Comparison of ENCODE assay signal across 8 mouse cellular contexts in the genomic region with DNA sequence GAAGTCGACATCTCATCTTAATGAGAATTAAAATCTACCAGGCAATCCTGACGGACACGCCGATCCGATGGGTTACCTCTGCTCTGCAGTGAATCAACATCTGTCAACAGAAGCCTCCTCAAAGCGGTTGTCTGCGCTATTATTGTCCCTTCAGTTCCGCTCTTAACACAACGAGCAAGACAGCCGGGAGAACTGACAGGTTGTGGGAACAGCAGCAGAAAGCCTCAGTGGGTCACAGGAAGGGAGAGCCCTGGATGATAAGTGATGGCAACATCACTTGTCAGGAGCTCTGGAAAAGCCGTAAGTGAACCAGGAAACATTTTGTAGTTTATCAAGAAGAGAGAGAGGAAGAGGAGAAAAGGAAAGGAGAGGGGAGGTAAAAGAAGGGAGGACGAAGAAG. TPM values are rescaled to one million over a fixed set of nuclear protein-coding genes. Genes with fewer than 3 reads are reported as not detected.
DNase-seq lines count a peak whose midpoint lies in the region; ATAC-seq lines count a peak whose summit lies in the region.

No protein-coding gene starts in this region.

- no peaks in the 10 kb centered on the region for H3K36me3 ChIP-seq in heart, embryonic 12.5 days
- H3K36me3 ChIP-seq in heart, embryonic 15.5 days, result no peaks in the 10 kb centered on the region
- H3K36me3 ChIP-seq in liver, embryonic 16.5 days (ENCODE audit: control insufficient read depth, insufficient read depth), result no peaks in the 10 kb centered on the region

- H3K9me3 ChIP-seq in heart, embryonic 12.5 days (replicated peaks), result no peaks in the 10 kb centered on the region
- H3K9me3 ChIP-seq in heart, embryonic 15.5 days (replicated peaks), result no peaks in the 10 kb centered on the region
- H3K9me3 ChIP-seq in liver, embryonic 16.5 days (replicated peaks; ENCODE audit: control insufficient read depth, low read length), result no peaks in the 10 kb centered on the region

- DNase-seq in heart, postnatal 14 days, result no peak
- peak; percentile 27 for DNase-seq in NIH3T3 (ENCODE audit: low read depth)
- DNase-seq in layer of hippocampus, postnatal 36 days, result no peak
- DNase-seq in spleen, postnatal 4 days (ENCODE audit: low spot score in 2 of 2), result no peak
- DNase-seq in layer of hippocampus, adult 9-11 months, result no peak

- H3K9ac ChIP-seq in heart, embryonic 12.5 days, result peak overlapping the region; percentile 60
- H3K9ac ChIP-seq in heart, embryonic 15.5 days, result peak overlapping the region; percentile 48
- H3K9ac ChIP-seq in liver, embryonic 16.5 days (ENCODE audit: low read depth, low read length), result peak overlapping the region; percentile 72

- peak overlapping the region; percentile 72 for H3K4me2 ChIP-seq in heart, embryonic 12.5 days
- peak overlapping the region; percentile 65 for H3K4me2 ChIP-seq in heart, embryonic 15.5 days
- peak overlapping the region; percentile 80 for H3K4me2 ChIP-seq in liver, embryonic 16.5 days (ENCODE audit: low read depth, low read length)

- H3K27ac ChIP-seq in heart, embryonic 12.5 days (ENCODE audit: poor library complexity, severe bottlenecking), result peak overlapping the region; percentile 29; the same call in 1 of the 2 replicates
- H3K27ac ChIP-seq in heart, embryonic 15.5 days, result peak overlapping the region; percentile 29
- H3K27ac ChIP-seq in liver, embryonic 16.5 days (ENCODE audit: low read length), result peak overlapping the region; percentile 79

- H3K27me3 ChIP-seq in heart, embryonic 12.5 days (replicated peaks), result no peaks in the 10 kb centered on the region
- no peaks in the 10 kb centered on the region for H3K27me3 ChIP-seq in heart, embryonic 15.5 days
- H3K27me3 ChIP-seq in liver, embryonic 16.5 days (ENCODE audit: control insufficient read depth, insufficient read depth, low read depth, low read length), result no peaks in the 10 kb centered on the region

- 0% methylated on average over 12 of the region's 12 CpGs for WGBS in heart, embryonic 12.5 days
- 1% methylated on average over 12 of the region's 12 CpGs for WGBS in heart, embryonic 15.5 days
- WGBS in liver, embryonic 16.5 days (ENCODE audit: insufficient replicate concordance), result under 1% methylated on average over 12 of the region's 12 CpGs

- H3K4me3 ChIP-seq in heart, embryonic 12.5 days, result peak overlapping the region; percentile 58
- peak overlapping the region; percentile 48 for H3K4me3 ChIP-seq in heart, embryonic 15.5 days
- peak overlapping the region; percentile 66 for H3K4me3 ChIP-seq in liver, embryonic 16.5 days (ENCODE audit: low read depth, low read length)

- intact Hi-C loops in heart, postnatal 14 days (cut with DNase I), result loop anchor here (2.0 to 10.0 kb wide), 4 partner anchors 83 to 1721 kb away; a partner anchor contains a TSS

- ATAC-seq in heart, embryonic 12.5 days (ENCODE audit: insufficient number of reproducible peaks, low FRiP score), result no peak
- ATAC-seq in heart, embryonic 15.5 days (replicated peaks; ENCODE audit: insufficient number of reproducible peaks, insufficient read depth, low FRiP score, low read depth), result no peak
- no peak for ATAC-seq in liver, embryonic 16.5 days (ENCODE audit: low read depth)

- 0 out of 2 replicates have a peak, but pooled peaks cover 7% of the 10 kb centered on the region for H3K4me1 ChIP-seq in heart, embryonic 12.5 days (replicated peaks)
- peaks cover 11% of the 10 kb centered on the region for H3K4me1 ChIP-seq in heart, embryonic 15.5 days (replicated peaks)
- peaks cover 19% of the 10 kb centered on the region for H3K4me1 ChIP-seq in liver, embryonic 16.5 days (ENCODE audit: control insufficient read depth, low read depth, low read length)

RNA-seq across cellular contexts. Expression of a gene that starts 12.0 kb away (rescaled TPM):
- polyA plus RNA-seq in heart, embryonic 12.5 days (2016; fragmentation: Nextera tagmentation; extraction: Ambion mirVana), result 8.1 and 8.9 TPM in 2 replicates
- total RNA-seq in heart, postnatal 14 days (2021), result 1 to 10 TPM; 4.5 to 5.0 TPM
- polyA plus RNA-seq in heart, embryonic 15.5 days (2015; fragmentation: Nextera tagmentation; extraction: Ambion mirVana), result 8.1 and 8.2 TPM in 2 replicates
- 4.5 TPM in 2 replicates for polyA plus RNA-seq in liver, embryonic 16.5 days (2015; fragmentation: Nextera tagmentation; extraction: Ambion mirVana)
- 1 to 10 TPM; 7.9 to 8.7 TPM for total RNA-seq in layer of hippocampus, postnatal 36 days (2021)

RNA-seq across cellular contexts. Expression of a gene that starts 30.0 kb away (rescaled TPM):
- 2.6 and 2.9 TPM in 2 replicates for polyA plus RNA-seq in heart, embryonic 12.5 days (2016; fragmentation: Nextera tagmentation; extraction: Ambion mirVana)
- total RNA-seq in heart, postnatal 14 days (2021), result not detected
- polyA plus RNA-seq in heart, embryonic 15.5 days (2015; fragmentation: Nextera tagmentation; extraction: Ambion mirVana), result 0.85 and 1.4 TPM in 2 replicates
- 1.9 and 2.0 TPM in 2 replicates for polyA plus RNA-seq in liver, embryonic 16.5 days (2015; fragmentation: Nextera tagmentation; extraction: Ambion mirVana)
- total RNA-seq in layer of hippocampus, postnatal 36 days (2021), result not detected

RNA-seq across cellular contexts. Expression of a gene that starts 53.0 kb away (rescaled TPM):
- polyA plus RNA-seq in heart, embryonic 12.5 days (2016; fragmentation: Nextera tagmentation; extraction: Ambion mirVana), result 0.45 and 0.58 TPM in 2 replicates
- not detected for total RNA-seq in heart, postnatal 14 days (2021)
- polyA plus RNA-seq in heart, embryonic 15.5 days (2015; fragmentation: Nextera tagmentation; extraction: Ambion mirVana), result 0.31 and 0.41 TPM in 2 replicates
- not detected in 2 replicates for polyA plus RNA-seq in liver, embryonic 16.5 days (2015; fragmentation: Nextera tagmentation; extraction: Ambion mirVana)
- total RNA-seq in layer of hippocampus, postnatal 36 days (2021), result under 1 TPM; 0.51 to 0.80 TPM

Comparison
In these comparisons a context has a peak if more than half of its experiments do, and no peak if none do; other contexts are left out.
1. H3K27ac ChIP-seq: peak in every context shown above with its lines; median percentile 79 in liver, embryonic 16.5 days; 29 in heart, embryonic 12.5 days; 29 in heart, embryonic 15.5 days.